Mouse (Mus musculus): Measurements from ENCODE around the gene Fut8.

Gene Fut8

DNA sequence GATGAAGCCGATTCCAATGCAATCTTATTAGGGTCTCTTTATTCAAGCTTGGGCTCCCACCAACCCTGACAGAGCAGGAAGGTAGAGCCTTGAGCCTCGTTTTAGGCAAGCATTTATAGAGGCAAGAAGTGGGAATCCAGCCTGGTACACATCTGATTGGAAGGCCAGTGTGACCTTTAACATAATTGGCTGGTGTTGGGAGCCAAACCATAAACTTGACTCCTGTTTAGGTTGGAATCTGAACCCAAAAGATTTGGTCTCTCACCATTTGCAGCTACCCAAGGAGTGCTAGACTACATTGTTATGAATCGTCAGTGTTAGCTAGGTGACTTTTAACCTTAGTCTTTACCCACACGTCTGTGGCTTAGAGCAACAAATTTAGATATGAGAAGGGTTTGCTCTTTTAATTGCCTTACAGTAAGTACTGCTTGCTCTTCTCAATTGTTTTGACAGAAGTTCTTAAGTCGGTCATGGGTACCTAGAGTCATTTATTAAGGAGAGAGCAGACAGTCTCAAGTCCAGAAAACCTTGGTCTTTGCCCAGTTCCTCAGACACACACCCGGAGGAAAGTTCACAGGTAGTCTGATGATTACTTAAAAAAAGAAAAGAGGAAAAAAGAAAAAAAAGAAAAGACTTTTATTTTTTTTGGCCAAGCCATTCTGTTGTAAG is 23.9 kb upstream of the Fut8 start:
- no peaks in the 10 kb centered on the region for H3K36me3 ChIP-seq (ENCODE audit: insufficient read depth, low read length)
- TF ChIP-seq CTCF (conservative IDR thresholded peaks at IDR 0.05; ENCODE audit: low read length): no peak
- no peak for TF ChIP-seq NANOG (IDR thresholded peaks at IDR 0.05; ENCODE audit: borderline replicate concordance, low read length)
- TF ChIP-seq POU5F1 (IDR thresholded peaks at IDR 0.05; ENCODE audit: borderline replicate concordance, low read length): no peak
- H3K4me3 ChIP-seq (replicated peaks; ENCODE audit: low read length): no peak overlapping the region
- no peaks in the 10 kb centered on the region for H3K9me3 ChIP-seq (ENCODE audit: low read length)
- H3K4me1 ChIP-seq (replicated peaks; ENCODE audit: low read depth, low read length): no peaks in the 10 kb centered on the region
- H3K27me3 ChIP-seq (ENCODE audit: insufficient read depth, low read length): no peaks in the 10 kb centered on the region

DNA sequence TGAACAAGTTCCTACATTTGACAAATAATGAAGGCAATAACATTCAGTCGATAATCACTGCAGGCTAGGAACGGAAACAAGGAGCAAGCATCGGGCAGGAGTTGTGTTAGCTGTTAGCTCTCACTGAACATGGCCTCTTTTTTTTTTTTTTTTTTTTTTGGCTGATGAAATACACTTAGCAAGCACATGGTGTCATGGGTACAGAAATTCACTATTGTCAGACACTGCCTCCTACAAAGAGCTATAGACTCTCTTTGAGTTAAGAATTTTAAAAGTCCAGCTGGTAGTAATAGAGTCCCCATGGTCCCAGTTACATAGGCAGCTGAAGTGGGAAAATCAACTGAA is 23.4 kb upstream of the Fut8 start:
- H3K4me3 ChIP-seq (replicated peaks; ENCODE audit: low read length): no peak overlapping the region
- no peaks in the 10 kb centered on the region for H3K27me3 ChIP-seq (ENCODE audit: insufficient read depth, low read length)
- TF ChIP-seq CTCF (conservative IDR thresholded peaks at IDR 0.05; ENCODE audit: low read length) (no peak), NANOG (IDR thresholded peaks at IDR 0.05; ENCODE audit: borderline replicate concordance, low read length) (no peak), POU5F1 (IDR thresholded peaks at IDR 0.05; ENCODE audit: borderline replicate concordance, low read length) (no peak)
- no peaks in the 10 kb centered on the region for H3K36me3 ChIP-seq (ENCODE audit: insufficient read depth, low read length)
- H3K9me3 ChIP-seq (ENCODE audit: low read length): no peaks in the 10 kb centered on the region
- no peaks in the 10 kb centered on the region for H3K4me1 ChIP-seq (replicated peaks; ENCODE audit: low read depth, low read length)

DNA sequence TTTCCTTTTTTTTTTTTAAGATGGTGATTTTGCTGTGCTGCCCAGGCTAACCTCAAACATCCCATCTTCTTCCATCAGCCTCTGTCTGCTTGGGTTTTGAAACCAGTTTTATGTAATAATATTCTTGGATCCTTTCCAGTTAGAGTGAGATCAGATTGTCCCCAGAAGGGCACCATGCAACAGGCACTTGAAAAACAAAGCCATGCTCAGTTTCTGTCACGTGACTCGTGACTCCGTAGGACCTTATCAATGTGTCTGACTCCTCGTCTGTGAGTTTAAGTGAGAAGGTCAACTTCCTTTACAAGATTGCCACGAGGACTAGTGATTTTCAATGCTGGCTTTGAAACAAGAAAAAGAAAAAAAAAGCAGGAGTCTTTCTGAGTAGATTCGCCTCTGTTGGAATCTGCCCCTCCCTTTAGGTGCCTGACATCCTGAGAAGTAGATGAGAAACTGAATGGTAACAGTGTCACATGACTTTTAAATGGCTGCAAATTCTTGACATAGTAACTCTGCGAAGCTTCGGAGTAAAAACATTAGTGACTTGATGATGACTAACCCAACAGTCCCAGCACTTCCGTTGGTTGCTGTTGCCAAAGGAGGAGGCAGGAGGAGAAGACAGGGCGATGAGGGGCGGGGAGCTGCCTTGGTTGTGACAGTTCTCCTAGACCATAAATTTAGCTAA is 21.3 kb upstream of the Fut8 start:
- no peaks in the 10 kb centered on the region for H3K9me3 ChIP-seq (ENCODE audit: low read length)
- no peak overlapping the region for H3K4me3 ChIP-seq (replicated peaks; ENCODE audit: low read length)
- H3K27me3 ChIP-seq (ENCODE audit: insufficient read depth, low read length): no peaks in the 10 kb centered on the region
- TF ChIP-seq POU5F1 (IDR thresholded peaks at IDR 0.05; ENCODE audit: borderline replicate concordance, low read length) (no peak), CTCF (conservative IDR thresholded peaks at IDR 0.05; ENCODE audit: low read length) (no peak), NANOG (IDR thresholded peaks at IDR 0.05; ENCODE audit: borderline replicate concordance, low read length) (no peak)
- H3K36me3 ChIP-seq (ENCODE audit: insufficient read depth, low read length): no peaks in the 10 kb centered on the region
- H3K4me1 ChIP-seq (replicated peaks; ENCODE audit: low read depth, low read length): no peaks in the 10 kb centered on the region

DNA sequence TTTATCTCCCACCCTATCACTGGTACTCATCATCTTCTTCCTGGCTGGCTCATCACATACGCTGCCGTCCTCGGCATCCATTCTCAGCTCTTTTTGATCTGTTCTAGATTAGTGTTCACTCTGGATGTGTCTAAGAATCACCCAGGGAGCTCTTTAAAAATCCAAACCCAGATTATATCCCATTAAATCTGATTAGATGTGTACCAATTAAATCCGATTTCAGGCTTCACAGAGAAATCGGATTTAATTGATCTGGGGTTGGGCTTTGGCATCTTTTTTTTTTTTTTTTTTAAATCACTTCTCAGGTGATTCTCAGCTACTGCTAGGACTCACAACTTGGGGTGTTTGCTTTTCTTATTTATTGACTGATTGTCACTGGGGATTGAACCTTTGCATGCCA is 17.3 kb upstream of the Fut8 start:
- TF ChIP-seq POU5F1 (IDR thresholded peaks at IDR 0.05; ENCODE audit: borderline replicate concordance, low read length) (no peak), NANOG (IDR thresholded peaks at IDR 0.05; ENCODE audit: borderline replicate concordance, low read length) (no peak), CTCF (conservative IDR thresholded peaks at IDR 0.05; ENCODE audit: low read length) (no peak)

DNA sequence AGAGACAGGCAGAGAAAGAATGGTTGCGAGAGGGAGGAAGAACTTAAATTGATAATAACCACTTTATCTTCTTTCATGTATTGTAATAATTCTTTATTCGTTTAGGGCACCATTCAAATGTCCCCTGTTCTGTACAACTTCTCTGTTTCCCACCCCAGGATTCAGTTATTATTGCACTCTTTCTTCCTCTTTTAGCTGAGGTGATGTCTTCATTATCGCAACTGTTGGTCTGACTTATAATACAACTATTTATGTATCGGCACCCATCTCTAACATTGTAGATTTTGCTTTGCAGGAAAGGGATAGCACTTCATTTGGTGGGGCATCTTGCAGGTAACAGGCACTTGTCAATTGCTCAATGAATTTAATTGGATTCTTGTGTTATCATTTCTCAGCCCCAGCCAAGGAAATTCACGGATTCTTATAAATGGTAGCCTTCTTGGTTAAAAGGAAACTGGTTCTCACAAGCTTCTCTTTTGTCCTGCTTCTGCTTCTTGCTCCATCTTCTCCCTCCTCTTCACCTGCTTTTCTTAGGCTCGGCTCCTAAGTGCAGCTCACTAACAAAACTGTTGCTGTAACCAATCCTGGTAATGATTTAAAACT is 15.6 kb upstream of the Fut8 start:
- no peaks in the 10 kb centered on the region; the same call in 1 of the 2 replicates for H3K27me3 ChIP-seq (ENCODE audit: insufficient read depth, low read length)
- 0 out of 2 replicates have a peak, but pooled peaks cover 4% of the 10 kb centered on the region for H3K9me3 ChIP-seq (ENCODE audit: low read length)
- TF ChIP-seq POU5F1 (IDR thresholded peaks at IDR 0.05; ENCODE audit: borderline replicate concordance, low read length): no peak
- no peaks in the 10 kb centered on the region for H3K4me1 ChIP-seq (replicated peaks; ENCODE audit: low read depth, low read length)
- H3K36me3 ChIP-seq (ENCODE audit: insufficient read depth, low read length): no peaks in the 10 kb centered on the region
- no peak overlapping the region for H3K4me3 ChIP-seq (replicated peaks; ENCODE audit: low read length)

More for the DNA sequence above, 17.3 kb upstream of the Fut8 start:
- Histone ChIP-seq H3K27me3 (ENCODE audit: insufficient read depth, low read length) (no peaks in the 10 kb centered on the region; the same call in 1 of the 2 replicates), H3K36me3 (ENCODE audit: insufficient read depth, low read length) (no peaks in the 10 kb centered on the region), H3K4me1 (replicated peaks; ENCODE audit: low read depth, low read length) (no peaks in the 10 kb centered on the region), H3K4me3 (replicated peaks; ENCODE audit: low read length) (no peak overlapping the region), H3K9me3 (ENCODE audit: low read length) (no peaks in the 10 kb centered on the region)

DNA sequence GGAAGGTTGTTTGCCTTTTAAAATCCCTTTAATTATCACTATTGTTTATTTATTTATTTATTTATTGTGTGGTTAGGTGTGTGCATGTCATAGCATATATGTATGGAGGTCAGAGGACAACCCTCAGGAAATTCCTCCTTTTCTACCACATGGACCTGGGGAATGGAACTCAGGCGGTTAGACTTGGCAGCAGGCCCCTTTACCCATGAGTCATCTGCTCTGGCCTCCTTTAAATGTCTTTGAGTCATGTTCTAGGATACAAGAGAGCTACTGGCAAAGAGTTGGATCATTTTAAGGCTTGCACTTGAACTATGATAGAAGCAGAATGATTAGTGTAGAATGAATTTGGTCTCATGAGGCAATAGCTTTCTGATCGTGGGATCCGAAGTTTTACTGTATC is 14.3 kb upstream of the Fut8 start:
- Histone ChIP-seq H3K4me3 (replicated peaks; ENCODE audit: low read length) (no peak overlapping the region), H3K27me3 (ENCODE audit: insufficient read depth, low read length) (no peaks in the 10 kb centered on the region; the same call in 1 of the 2 replicates)
- TF ChIP-seq POU5F1 (IDR thresholded peaks at IDR 0.05; ENCODE audit: borderline replicate concordance, low read length) (no peak), CTCF (conservative IDR thresholded peaks at IDR 0.05; ENCODE audit: low read length) (no peak), NANOG (IDR thresholded peaks at IDR 0.05; ENCODE audit: borderline replicate concordance, low read length) (no peak)

DNA sequence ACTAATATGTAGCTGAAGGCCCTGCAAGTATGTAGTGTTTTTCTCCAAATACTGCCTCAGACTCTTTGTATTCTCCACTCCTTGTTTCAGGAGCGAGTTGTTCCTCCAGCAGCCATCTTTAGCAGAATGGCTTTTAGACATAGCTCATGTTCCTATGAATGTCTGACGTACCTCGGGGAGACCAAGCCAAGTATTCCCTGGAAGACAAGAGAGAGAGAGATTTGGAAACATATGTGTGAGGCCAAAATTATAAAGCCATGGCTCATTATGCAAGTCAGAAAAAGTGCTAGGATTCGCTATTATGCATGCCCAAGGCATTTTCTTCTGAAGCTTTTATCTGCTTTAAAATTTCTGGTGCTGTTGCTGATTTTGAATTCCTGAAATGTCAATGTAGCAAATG is 13.8 kb upstream of the Fut8 start:
- no peak overlapping the region for H3K4me3 ChIP-seq (replicated peaks; ENCODE audit: low read length)
- H3K36me3 ChIP-seq (ENCODE audit: insufficient read depth, low read length): no peaks in the 10 kb centered on the region
- no peak for TF ChIP-seq NANOG (IDR thresholded peaks at IDR 0.05; ENCODE audit: borderline replicate concordance, low read length)
- H3K9me3 ChIP-seq (ENCODE audit: low read length): 0 out of 2 replicates have a peak, but pooled peaks cover 4% of the 10 kb centered on the region
- H3K4me1 ChIP-seq (replicated peaks; ENCODE audit: low read depth, low read length): no peaks in the 10 kb centered on the region
- H3K27me3 ChIP-seq (ENCODE audit: insufficient read depth, low read length): no peaks in the 10 kb centered on the region; the same call in 1 of the 2 replicates

More for the DNA sequence above, 14.3 kb upstream of the Fut8 start:
- Histone ChIP-seq H3K9me3 (ENCODE audit: low read length) (0 out of 2 replicates have a peak, but pooled peaks cover 4% of the 10 kb centered on the region), H3K36me3 (ENCODE audit: insufficient read depth, low read length) (no peaks in the 10 kb centered on the region), H3K4me1 (replicated peaks; ENCODE audit: low read depth, low read length) (no peaks in the 10 kb centered on the region)

DNA sequence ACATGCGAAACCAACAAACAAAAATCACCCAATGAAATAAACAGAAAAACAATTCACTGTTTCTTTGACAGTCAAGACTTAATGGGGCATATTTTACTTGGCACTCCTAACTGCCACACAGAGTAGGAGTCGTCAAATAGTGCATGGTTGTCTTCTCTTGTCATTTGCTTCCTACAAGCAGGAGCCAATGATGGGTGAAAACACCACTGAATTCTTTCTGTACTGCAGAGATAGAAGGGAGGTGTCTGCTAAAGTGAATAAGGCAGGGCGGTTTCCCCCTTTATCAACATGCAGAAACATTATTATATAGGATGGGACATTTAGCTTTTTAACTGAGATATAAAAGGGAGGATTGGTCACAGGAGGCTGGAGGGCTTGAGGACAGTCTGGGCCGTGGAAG is 13.0 kb upstream of the Fut8 start:
- Histone ChIP-seq H3K36me3 (ENCODE audit: insufficient read depth, low read length) (no peaks in the 10 kb centered on the region), H3K27me3 (ENCODE audit: insufficient read depth, low read length) (no peaks in the 10 kb centered on the region; the same call in 1 of the 2 replicates)
- TF ChIP-seq CTCF (conservative IDR thresholded peaks at IDR 0.05; ENCODE audit: low read length): no peak
- no peak for TF ChIP-seq NANOG (IDR thresholded peaks at IDR 0.05; ENCODE audit: borderline replicate concordance, low read length)
- TF ChIP-seq POU5F1 (IDR thresholded peaks at IDR 0.05; ENCODE audit: borderline replicate concordance, low read length): no peak

More for the DNA sequence above, 13.0 kb upstream of the Fut8 start:
- Histone ChIP-seq H3K4me3 (replicated peaks; ENCODE audit: low read length) (no peak overlapping the region), H3K4me1 (replicated peaks; ENCODE audit: low read depth, low read length) (no peaks in the 10 kb centered on the region), H3K9me3 (ENCODE audit: low read length) (0 out of 2 replicates have a peak, but pooled peaks cover 4% of the 10 kb centered on the region)
